Mouse (Mus musculus): ENCODE data around the gene March8. TPM values are rescaled to one million over a fixed set of nuclear protein-coding genes. Genes with fewer than 3 reads are reported as not detected.

March8 gene
- polyA plus RNA-seq, 1 experiment from 2014 or later: 27.8 TPM

DNA sequence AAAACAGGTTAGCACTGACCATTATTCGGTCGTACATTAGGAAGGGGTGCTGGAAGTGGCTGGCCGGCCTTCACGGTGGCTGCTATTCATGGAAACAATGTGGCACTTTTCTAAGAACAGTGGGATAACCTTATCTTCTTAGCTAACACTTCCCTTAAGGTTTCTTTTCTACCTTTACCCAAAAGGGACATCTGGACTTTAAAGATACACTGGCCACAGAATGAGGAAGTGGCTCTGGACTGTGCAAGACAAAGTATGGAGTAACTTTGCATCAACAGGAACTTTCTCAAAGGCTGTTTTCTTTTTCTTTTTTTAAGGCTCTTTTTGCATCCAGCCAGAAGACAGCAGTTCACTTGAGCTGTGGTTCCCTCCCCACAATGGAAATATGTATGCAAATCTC, 120.9 kb downstream of the March8 start:
- H3K36me3 ChIP-seq (ENCODE audit: control insufficient read depth, insufficient read depth, low read length): no peaks in the 10 kb centered on the region
- H3K9ac ChIP-seq (ENCODE audit: low read length): no peak overlapping the region
- no peak overlapping the region for H3K4me2 ChIP-seq (ENCODE audit: low read depth, low read length)
- no peak for ATAC-seq (ENCODE audit: low read depth)
- no peak overlapping the region for H3K27ac ChIP-seq (ENCODE audit: low read length)
- no peak overlapping the region for H3K4me3 ChIP-seq (ENCODE audit: low read length)
- H3K9me3 ChIP-seq (ENCODE audit: control insufficient read depth, low read length): no peaks in the 10 kb centered on the region
- H3K27me3 ChIP-seq (ENCODE audit: control insufficient read depth, insufficient read depth, low read depth, low read length): peaks cover 19% of the 10 kb centered on the region
- H3K4me1 ChIP-seq (replicated peaks; ENCODE audit: control insufficient read depth, insufficient read depth, low read length): 0 out of 2 replicates have a peak, but pooled peaks cover 2% of the 10 kb centered on the region
- WGBS: 68% methylated on average over 4 of the region's 4 CpGs

Other genes starting within 250 kb of the March8 start
- gene Tmcc1, start 144.5 kb upstream of the March8 start, polyA plus RNA-seq (2015; fragmentation: Nextera tagmentation; extraction: Ambion mirVana): 11.1 and 14.2 TPM in 2 replicates
- 41.1 and 43.2 TPM in 2 replicates for gene Washc2, start 130.0 kb upstream of the March8 start, polyA plus RNA-seq (2015; fragmentation: Nextera tagmentation; extraction: Ambion mirVana)
- 7.1 and 7.6 TPM in 2 replicates for gene Zfand4, start 73.8 kb upstream of the March8 start, polyA plus RNA-seq (2015; fragmentation: Nextera tagmentation; extraction: Ambion mirVana)
- gene Alox5, start 123.2 kb downstream of the March8 start, polyA plus RNA-seq (2015; fragmentation: Nextera tagmentation; extraction: Ambion mirVana): 0.93 and 1.4 TPM in 2 replicates
- not detected in 2 replicates for gene Olfr211, start 151.1 kb downstream of the March8 start, polyA plus RNA-seq (2015; fragmentation: Nextera tagmentation; extraction: Ambion mirVana)
- not detected in 2 replicates for gene Olfr212, start 168.5 kb downstream of the March8 start, polyA plus RNA-seq (2015; fragmentation: Nextera tagmentation; extraction: Ambion mirVana)
- gene Olfr213, start 200.4 kb downstream of the March8 start, polyA plus RNA-seq (2015; fragmentation: Nextera tagmentation; extraction: Ambion mirVana): not detected in 2 replicates
- gene Gm5580, start 213.1 kb downstream of the March8 start, polyA plus RNA-seq (2015; fragmentation: Nextera tagmentation; extraction: Ambion mirVana): 0.45 and 0.89 TPM in 2 replicates
- not detected in 2 replicates for gene Olfr214, start 216.2 kb downstream of the March8 start, polyA plus RNA-seq (2015; fragmentation: Nextera tagmentation; extraction: Ambion mirVana)
- gene Olfr215, start 246.2 kb downstream of the March8 start, polyA plus RNA-seq (2015; fragmentation: Nextera tagmentation; extraction: Ambion mirVana): not detected in 2 replicates